Mouse (Mus musculus) forebrain, embryonic 12.5 days (tissue): ENCODE results near the gene Gm19965. TPM values are rescaled to one million over a fixed set of nuclear protein-coding genes. Genes with fewer than 3 reads are reported as not detected.

Experiments used
- ATAC-seq: fragments of 200-750 bp; cut with Nextera tagmentation; 2 replicates; pipeline ENCODE4 v1.8.0; 2017; ENCODE audit warnings: moderate TSS enrichment; ENCODE audit not compliant: low FRiP score
- H3K27ac ChIP-seq: fragments of 300-500 bp; sonication (generic); 2 replicates; pipeline ENCODE4 v1.5.1; 2016; ENCODE audit warnings: mild to moderate bottlenecking
- H3K27me3 ChIP-seq: fragments of 300-500 bp; sonication (generic); 2 replicates; pipeline ENCODE4 v1.6.1; 2016; ENCODE audit warnings: mild to moderate bottlenecking
- H3K36me3 ChIP-seq: fragments of 300-500 bp; sonication (generic); replicated peaks from 2 replicates; pipeline ENCODE4 v1.6.1; 2016; ENCODE audit warnings: mild to moderate bottlenecking
- H3K4me1 ChIP-seq: fragments of 300-500 bp; sonication (generic); 2 replicates; pipeline ENCODE4 v1.6.1; 2016
- H3K4me2 ChIP-seq: fragments of 300-500 bp; sonication (generic); 2 replicates; pipeline ENCODE4 v1.6.1; 2016; ENCODE audit warnings: mild to moderate bottlenecking, moderate library complexity
- H3K4me3 ChIP-seq: fragments of 300-500 bp; sonication (generic); replicated peaks from 2 replicates; pipeline ENCODE4 v1.5.1; 2016; ENCODE audit warnings: mild to moderate bottlenecking
- H3K9ac ChIP-seq: fragments of 300-500 bp; sonication (generic); 2 replicates; pipeline ENCODE4 v1.6.1; 2016; ENCODE audit warnings: mild to moderate bottlenecking
- H3K9me3 ChIP-seq: fragments of 300-500 bp; sonication (generic); 2 replicates; pipeline ENCODE4 v1.6.1; 2016
- WGBS: fragments of 180-500 bp; shearing (Covaris S2); methylation state at CpG from one replicate; pipeline ENCODE4 v1.1.7; 2016; 5-methylcytosine and 5-hydroxymethylcytosine counted together
- polyA plus RNA-seq: library from polyadenylated mRNA; unstranded; fragments of >200 nt; fragmentation: Nextera tagmentation; extraction: Ambion mirVana; gene quantifications from 2 replicates; pipeline ENCODE4 v1.2.1, GENCODE M21; 2016

Gene Gm19965
- polyA plus RNA-seq, result not detected in 2 replicates

DNA sequence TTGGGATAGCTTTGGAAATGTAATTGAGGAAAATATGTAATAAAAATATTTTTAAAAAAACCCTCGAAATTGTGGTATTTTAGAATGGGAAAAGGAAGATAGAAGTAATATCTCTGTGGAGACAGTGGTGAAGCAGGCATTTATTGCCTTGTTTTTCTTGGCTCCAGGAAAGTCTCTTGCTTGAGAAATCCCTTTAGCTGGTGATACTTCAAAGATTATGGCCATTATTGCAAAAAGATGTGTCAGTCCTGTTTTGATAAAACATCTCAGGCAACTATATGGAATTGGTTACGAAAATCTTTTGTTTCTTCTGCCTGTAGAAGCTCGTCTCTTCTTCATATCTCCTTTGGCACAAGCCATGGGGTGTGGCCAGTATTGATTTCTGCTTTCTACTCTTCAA, at the start of gene Gm19965:
Gene Gm19965 (plus strand): TSS at position 301 of the 400 bp plus-strand sequence.
- ATAC-seq, result no peak
- no peaks in the 10 kb centered on the region for H3K27me3 ChIP-seq
- H3K27ac ChIP-seq, result no peak within 1 kb of the TSS
- H3K4me2 ChIP-seq, result no peak within 1 kb of the TSS
- H3K9me3 ChIP-seq, result no peaks in the 10 kb centered on the region
- H3K4me1 ChIP-seq, result no peaks in the 10 kb centered on the region
- no peak within 1 kb of the TSS for H3K4me3 ChIP-seq
- WGBS, result 82% methylated on average over 3 of the region's 3 CpGs
- H3K9ac ChIP-seq, result no peak within 1 kb of the TSS
- no peaks in the 10 kb centered on the region for H3K36me3 ChIP-seq

DNA sequence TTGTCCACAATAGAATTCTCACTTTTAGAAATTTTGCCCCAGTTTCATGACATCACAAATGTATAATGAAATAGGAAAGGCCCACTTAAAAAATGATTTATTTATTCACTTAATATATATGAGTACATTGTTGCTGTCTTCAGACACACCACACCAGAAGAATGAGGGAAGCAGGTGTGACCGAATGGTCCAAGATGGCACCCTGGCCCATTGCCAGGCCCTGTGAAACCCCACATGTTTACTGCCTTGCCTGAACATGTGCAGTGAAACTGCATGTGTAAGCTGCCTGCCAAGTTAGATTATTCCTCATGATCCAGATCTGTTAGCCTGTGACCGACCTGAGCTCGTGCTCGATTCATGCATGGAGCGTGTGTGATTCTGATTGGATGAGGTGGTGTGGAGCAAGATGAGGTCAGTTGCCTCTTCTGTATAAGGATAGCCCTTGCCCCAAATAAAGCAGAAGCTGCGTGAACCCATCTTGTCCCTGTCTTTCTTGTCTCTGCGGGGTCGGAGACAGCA, 20.3 kb upstream of the Gm19965 start:
- H3K27me3 ChIP-seq, result no peaks in the 10 kb centered on the region
- H3K36me3 ChIP-seq, result no peaks in the 10 kb centered on the region
- H3K4me1 ChIP-seq, result no peaks in the 10 kb centered on the region
- no peak overlapping the region for H3K9ac ChIP-seq
- no peak overlapping the region for H3K4me3 ChIP-seq
- no peak overlapping the region for H3K27ac ChIP-seq
- no peak overlapping the region for H3K4me2 ChIP-seq
- no peaks in the 10 kb centered on the region for H3K9me3 ChIP-seq
- 93% methylated on average over 8 of the region's 8 CpGs for WGBS
- ATAC-seq, result no peak
